Mouse (Mus musculus) neutrophil, adult 5-6 weeks (primary cell): ENCODE results near the gene Cyp2b19. TPM values are rescaled to one million over a fixed set of nuclear protein-coding genes. Genes with fewer than 3 reads are reported as not detected.
"Not testable (repeated sequence)": the region's sequence is repeated elsewhere in the genome, so short reads cannot be mapped to it uniquely, and the experiment has no call there.

Source experiments
- ATAC-seq: fragments of 151-379, 151-347 bp; 2 replicates; pipeline ENCODE4 v1.8.0; 2017; ENCODE audit warnings: mild to moderate bottlenecking, moderate TSS enrichment; ENCODE audit not compliant: insufficient number of reproducible peaks, poor library complexity, low FRiP score, severe bottlenecking; ENCODE audit errors: extremely low read depth
- total RNA-seq: library from RNA; stranded (forward); fragments of 200-1000 nt; gene quantifications from 2 replicates; pipeline ENCODE4 v1.2.3, GENCODE M21; 2017

Gene Cyp2b19
- total RNA-seq, result not detected in 2 replicates

DNA sequence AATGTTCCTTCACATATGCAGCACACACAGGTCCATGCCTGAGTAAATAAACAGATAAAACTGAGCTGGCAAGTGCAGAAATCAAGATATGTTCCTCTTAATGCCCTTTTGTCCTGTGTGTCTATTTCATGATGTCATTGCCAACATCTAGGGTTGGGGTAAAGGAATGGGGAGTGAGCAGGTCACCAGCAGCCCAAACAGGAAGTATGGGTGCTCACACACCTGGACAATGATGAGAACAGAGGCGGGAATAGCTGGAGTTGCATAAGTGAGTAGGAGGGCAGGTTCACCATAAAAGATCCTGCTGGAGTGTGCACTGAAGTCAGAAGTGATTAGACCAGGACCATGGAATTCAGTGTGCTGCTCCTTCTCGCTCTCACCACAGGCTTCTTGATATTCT is at the start of gene Cyp2b19:
Cyp2b19 (plus strand) TSS at position 301 of the 400 bp plus-strand sequence.
- ATAC-seq, result no peak

DNA sequence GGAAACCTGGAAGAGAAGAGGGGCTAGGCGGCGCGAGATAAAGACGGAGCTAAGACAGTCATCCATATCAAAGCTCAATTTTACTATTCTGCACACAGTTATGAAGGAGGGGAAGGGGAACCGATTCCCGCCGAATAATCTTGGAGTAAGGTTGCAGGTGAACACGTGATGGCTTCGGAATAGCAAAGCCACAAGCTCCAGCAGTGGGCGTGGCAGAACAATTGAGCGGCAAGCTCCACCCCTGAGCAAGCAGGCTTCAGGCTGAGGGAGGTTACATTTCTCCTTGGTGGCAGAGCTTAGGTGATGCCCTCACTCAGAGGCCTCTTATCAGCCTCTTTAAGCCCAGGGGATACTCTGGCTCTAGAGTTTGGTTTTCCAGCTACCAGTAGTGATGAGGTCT is 45.9 kb upstream of the Cyp2b19 start:
- ATAC-seq, result no peak

- ATAC-seq, result no peak
Observed at GRCm38 (mm10) chr7:26738940-26739339, 18.0 kb upstream of the Cyp2b19 start.

DNA sequence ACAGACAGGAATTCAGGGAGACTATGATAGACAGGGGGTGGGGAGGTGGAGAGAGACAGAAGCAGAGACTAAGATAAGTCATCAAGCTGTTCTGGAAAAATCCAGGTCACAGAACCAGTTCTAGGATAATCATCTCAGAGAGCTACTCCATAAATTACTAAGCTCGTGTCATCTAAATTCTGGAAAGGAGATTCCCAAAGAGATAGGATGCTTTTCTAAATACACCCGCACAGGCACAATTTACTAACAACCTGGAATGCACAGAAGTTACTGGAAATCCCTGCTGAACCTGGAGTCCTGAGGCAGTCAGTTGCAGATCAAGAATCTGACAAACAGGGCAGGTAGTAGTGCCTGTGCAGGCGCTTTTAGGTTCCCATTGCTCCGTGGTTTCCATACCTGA is 13.0 kb upstream of the Cyp2b19 start:
- ATAC-seq, result no peak

DNA sequence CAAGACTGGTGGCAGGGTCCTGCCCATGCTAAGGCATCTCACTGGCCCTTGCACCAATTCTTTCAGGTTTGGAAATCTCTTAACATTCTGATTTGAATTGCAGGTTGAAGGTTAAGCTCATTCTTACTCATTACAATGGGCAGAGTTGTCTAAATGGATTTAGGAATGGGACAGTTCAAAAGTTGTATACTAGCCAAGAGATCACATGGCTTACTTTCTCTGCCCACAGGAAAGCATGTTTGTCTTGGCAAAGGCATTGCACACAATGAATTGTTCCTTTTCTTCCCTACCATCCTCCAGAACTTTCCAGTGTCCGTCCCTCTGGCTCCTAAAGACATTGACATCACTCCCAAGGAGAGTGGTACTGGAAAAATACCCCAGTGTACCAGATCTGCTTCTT is 11.5 kb upstream of the Cyp2b19 start:
- ATAC-seq, result no peak

DNA sequence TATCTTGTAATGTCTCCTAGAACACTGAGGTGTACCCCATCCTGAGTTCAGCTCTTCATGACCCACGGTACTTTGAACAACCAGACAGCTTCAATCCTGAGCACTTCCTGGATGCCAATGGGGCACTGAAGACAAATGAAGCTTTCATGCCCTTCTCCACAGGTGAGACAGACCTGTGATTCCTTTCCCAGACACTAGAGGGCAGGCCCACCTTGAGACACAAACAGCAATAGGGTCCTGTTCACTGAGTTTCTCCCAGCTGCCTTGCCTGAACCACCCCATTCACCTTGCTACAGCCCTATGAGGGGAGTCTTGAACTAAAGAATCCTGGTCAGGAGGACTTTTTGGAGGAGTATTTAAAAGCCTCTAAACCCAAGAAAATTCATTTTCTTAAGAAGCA is 10.1 kb downstream of the Cyp2b19 start:
- no peak for ATAC-seq

DNA sequence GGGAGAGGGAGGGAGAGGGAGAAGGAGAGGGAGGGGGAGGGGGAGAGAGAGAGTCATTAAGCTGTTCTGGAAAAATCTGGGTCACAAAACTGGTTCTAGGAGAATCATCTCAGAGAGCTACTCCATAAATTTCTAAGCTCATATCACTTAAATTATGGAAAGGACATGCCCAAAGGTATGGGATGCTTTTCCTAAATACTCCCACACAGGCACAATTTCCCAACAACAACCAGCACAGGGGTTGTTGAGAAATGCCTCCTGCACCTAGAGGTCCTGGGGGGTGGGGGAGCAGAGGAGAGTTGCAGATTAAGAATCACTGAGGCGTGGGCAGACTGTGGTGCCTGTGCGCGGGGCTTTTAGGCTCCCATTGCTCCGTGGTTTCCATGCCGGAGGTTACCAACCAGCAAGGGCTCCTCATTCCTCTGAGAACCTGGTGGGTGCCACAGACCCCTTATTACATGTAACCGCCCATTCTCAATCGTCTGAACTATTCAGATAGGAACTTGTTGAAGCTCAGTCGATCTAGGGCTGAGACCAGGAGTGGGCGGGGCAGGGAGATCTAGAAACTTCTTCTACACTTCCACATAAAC is 13.0 kb downstream of the Cyp2b19 start:
- ATAC-seq, result no peak

DNA sequence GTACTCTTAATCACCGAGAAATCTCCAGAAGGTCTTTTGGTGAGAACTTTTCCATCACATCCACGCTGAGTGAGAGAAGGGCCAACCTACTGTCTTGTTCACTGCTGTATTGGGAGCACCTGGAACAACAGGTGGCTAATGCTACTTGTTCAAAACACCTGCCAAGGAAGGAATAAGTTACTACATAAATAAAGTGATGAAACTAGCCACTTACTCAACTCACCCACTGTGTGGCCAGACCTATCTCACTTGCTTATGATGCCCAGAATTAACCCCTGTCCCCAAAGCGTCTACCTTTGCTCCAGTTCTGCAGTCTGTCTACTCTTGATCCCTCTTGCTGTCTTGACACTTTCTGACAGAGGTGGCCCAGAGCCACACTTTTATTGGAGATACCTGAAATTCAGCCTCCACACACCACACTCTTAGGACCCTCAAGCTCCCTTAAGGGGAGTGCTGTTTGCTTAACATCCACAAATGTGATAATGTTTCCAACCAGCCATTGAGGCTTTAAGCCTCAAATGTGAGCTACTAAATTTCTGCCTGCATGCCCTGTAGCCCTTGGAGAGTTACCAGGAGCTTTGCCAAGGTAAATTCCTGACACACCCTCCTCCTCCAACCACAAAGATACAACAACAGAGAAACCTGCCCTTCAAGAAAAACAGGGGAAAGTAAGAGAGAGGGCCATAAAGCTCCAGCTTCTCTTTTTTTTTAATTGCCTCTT is 16.1 kb downstream of the Cyp2b19 start:
- ATAC-seq, result no peak

GRCm38 (mm10) chr7:26775866-26776265 is 18.9 kb downstream of the Cyp2b19 start:
- ATAC-seq, result no peak

- no peak for ATAC-seq
Observed at GRCm38 (mm10) chr7:26777806-26778205, 20.9 kb downstream of the Cyp2b19 start.

DNA sequence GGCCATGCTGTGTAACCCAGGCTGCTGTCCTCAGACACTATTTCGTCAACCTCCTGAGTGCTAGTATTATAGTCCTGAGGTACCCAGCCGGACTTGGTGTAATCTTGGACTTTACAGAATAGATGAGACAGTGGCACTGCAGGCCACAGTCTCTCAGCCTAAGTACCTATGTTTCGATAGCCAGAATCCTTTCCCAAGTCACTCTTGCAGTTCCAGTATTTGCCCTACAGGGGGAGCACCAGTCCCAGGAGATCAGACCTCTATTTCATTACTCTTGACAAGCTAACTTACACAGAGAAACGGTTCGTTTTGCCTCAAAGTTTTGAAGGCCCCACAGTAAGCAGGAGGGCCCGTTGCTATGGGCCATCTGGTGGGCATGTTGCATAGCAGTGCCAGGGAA is 21.5 kb downstream of the Cyp2b19 start:
- no peak for ATAC-seq

DNA sequence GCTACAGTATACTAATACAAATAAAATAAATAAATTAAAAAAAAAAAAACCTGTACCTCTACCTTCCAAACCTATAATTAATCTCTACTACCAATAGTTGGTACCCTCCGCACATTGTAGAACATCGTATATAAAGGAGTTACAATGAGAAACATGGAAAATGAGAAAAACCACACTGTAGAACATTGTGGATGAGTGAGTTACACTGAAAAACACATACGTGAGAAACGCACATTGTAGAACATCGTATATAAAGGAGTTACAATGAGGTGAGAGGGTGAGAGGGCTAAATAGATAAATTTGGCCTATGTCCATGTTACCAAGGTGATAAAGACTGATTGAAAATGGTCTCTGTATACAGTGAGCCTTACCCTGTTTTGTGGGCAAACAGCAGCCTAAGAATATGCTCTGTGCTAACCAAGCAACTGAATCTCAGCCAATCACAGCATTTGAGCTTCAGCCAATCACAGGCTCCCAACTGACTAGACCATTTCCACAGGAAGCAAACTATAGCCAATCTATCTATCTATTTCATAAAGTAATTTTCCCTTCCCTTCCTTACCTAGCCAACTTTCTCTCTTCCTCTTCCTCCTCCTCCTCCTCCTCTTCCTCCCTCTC is 23.0 kb downstream of the Cyp2b19 start:
- ATAC-seq, result peak; percentile 66; the same call in 1 of the 2 replicates

- no peak for ATAC-seq
Observed at GRCm38 (mm10) chr7:26780510-26780909, 23.6 kb downstream of the Cyp2b19 start.

DNA sequence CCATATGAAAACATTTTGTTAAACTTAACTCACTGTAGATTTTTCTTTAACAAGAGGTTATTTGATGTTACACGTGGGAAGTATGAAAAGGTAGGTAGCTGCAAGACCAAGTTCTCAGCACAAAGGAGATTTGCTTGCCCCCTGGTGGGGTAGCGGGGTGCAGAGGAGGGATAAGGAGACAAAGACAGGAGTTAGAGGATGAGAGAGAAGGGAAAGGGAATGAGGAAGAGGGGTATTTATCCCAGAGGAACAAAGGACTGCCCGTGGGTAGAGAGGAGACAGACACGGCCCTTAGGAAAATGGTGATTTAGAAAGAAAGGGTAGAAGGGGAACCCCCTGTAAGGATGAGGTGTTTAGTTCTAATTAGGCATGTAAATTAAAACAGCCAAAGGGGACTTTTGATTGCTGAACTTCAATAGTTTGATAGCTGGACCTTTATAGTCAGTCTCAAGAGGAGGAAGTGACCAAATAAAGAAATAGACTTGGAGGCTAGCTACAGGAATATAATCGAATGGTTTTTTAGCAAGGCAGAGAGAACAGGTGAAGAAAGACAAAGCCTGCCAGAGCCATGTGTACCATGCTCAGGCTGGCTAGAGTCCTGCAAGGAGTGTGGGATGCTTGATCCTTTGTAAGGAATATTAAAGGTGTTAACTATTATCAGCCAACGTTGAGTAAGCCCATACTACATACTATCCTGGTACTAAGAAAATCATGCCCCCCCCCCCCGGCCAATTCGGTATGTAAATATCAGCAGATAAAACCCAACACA is 24.2 kb downstream of the Cyp2b19 start:
- ATAC-seq, result no peak

- ATAC-seq, result no peak
Observed at GRCm38 (mm10) chr7:26781767-26782131, 24.8 kb downstream of the Cyp2b19 start.

DNA sequence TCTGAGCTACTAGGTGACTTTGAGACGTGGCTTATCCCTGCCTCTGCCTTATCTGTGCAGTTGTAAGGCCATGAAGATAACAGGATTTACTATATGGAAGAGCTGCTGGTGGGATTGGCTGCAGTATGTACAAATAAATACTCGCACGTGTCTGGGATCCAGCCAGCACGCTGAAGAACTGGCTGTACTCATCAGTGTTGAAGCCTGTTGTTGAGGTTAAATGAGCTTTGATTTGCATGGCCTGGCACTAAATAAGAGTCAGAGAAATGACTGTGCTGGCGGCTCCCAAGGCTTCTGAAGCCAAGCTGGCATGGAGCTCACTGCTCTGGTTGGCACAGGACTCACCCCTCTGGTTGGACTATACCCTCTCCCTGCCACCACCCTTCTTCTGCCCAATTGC is 26.2 kb downstream of the Cyp2b19 start:
- no peak for ATAC-seq

- ATAC-seq, result not testable (repeated sequence)
Observed at GRCm38 (mm10) chr7:26786013-26786412, 29.1 kb downstream of the Cyp2b19 start.

DNA sequence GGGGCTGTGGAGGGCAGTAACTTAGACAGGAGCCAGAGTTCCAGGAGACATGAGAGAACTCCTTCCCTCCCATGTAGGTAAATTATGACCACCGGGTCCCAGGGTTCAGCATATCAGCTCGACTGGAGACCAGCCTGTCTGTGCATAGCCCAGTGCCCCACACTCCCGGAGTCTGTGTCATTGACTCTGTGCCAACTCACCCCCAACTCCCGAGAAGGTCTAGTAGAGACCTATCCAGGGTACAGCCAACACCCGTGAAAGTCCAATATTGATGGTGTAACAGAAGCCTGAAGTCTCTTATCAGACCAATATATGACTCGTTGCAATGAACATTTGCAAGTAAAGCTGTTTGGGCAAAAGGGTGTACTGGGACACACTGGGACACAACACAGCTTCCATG is 33.0 kb downstream of the Cyp2b19 start:
- ATAC-seq, result no peak

- no peak for ATAC-seq
Observed at GRCm38 (mm10) chr7:26800104-26800503, 43.2 kb downstream of the Cyp2b19 start.

GRCm38 (mm10) chr7:26800996-26801395 is 44.1 kb downstream of the Cyp2b19 start:
- no peak for ATAC-seq
